Mouse (Mus musculus): Measurements from ENCODE around the gene Nacc2.
A peak's percentile ranks its signal among the peaks of the same experiment; 100 is the strongest.

Gene Nacc2

GRCm38 (mm10) chr2:26056226-26056625 lies 66.8 kb downstream of the Nacc2 start:
- DNase-seq (ENCODE audit: low spot score in 2 of 2), result no peak

- no peak for DNase-seq (ENCODE audit: low spot score in 2 of 2)
These were observed 67.3 kb downstream of the Nacc2 start for GRCm38 (mm10) chr2:26055747-26056102.

- DNase-seq (ENCODE audit: low spot score in 2 of 2), result peak; percentile 30 to 38
These were observed 67.8 kb downstream of the Nacc2 start for GRCm38 (mm10) chr2:26055046-26055746.

- DNase-seq (ENCODE audit: low spot score in 2 of 2), result no peak
These were observed 70.2 kb downstream of the Nacc2 start for GRCm38 (mm10) chr2:26052806-26053205.

- no peak for DNase-seq (ENCODE audit: low spot score in 2 of 2)
These were observed 74.2 kb downstream of the Nacc2 start for GRCm38 (mm10) chr2:26048816-26049215.

- DNase-seq (ENCODE audit: low spot score in 2 of 2), result no peak
These were observed 78.8 kb downstream of the Nacc2 start for GRCm38 (mm10) chr2:26044216-26044615.

GRCm38 (mm10) chr2:26042603-26043002 lies 80.4 kb downstream of the Nacc2 start:
- DNase-seq (ENCODE audit: low spot score in 2 of 2), result no peak

- no peak for DNase-seq (ENCODE audit: low spot score in 2 of 2)
These were observed 81.7 kb downstream of the Nacc2 start for GRCm38 (mm10) chr2:26041163-26041810.

- no peak for DNase-seq (ENCODE audit: low spot score in 2 of 2)
These were observed 83.1 kb downstream of the Nacc2 start for GRCm38 (mm10) chr2:26039951-26040350.

- no peak for DNase-seq (ENCODE audit: low spot score in 2 of 2)
These were observed 85.6 kb downstream of the Nacc2 start for GRCm38 (mm10) chr2:26037386-26037785.

- DNase-seq (ENCODE audit: low spot score in 2 of 2), result no peak
These were observed 88.5 kb downstream of the Nacc2 start for GRCm38 (mm10) chr2:26034344-26035050.

- no peak for DNase-seq (ENCODE audit: low spot score in 2 of 2)
These were observed 92.7 kb downstream of the Nacc2 start for GRCm38 (mm10) chr2:26030288-26030687.

GRCm38 (mm10) chr2:26024138-26025075 lies 98.6 kb downstream of the Nacc2 start:
- no peak for DNase-seq (ENCODE audit: low spot score in 2 of 2)

GRCm38 (mm10) chr2:26022626-26023025 lies 100.4 kb downstream of the Nacc2 start:
- DNase-seq (ENCODE audit: low spot score in 2 of 2), result no peak

GRCm38 (mm10) chr2:26022258-26022565 lies 100.8 kb downstream of the Nacc2 start:
- no peak for DNase-seq (ENCODE audit: low spot score in 2 of 2)

GRCm38 (mm10) chr2:26021561-26022257 lies 101.3 kb downstream of the Nacc2 start, which contains the start of gene Ubac1:
Gene Ubac1, minus strand, starts transcription at chr2:26021747.
- peak in 1 of 2 experiments; percentile 83 for DNase-seq (ENCODE audit: low spot score in 2 of 2)

- DNase-seq (ENCODE audit: low spot score in 2 of 2), result peak; percentile 14 to 70
These were observed 102.1 kb downstream of the Nacc2 start for GRCm38 (mm10) chr2:26020714-26021560.

- DNase-seq (ENCODE audit: low spot score in 2 of 2), result no peak
These were observed 103.1 kb downstream of the Nacc2 start for GRCm38 (mm10) chr2:26019923-26020322.

GRCm38 (mm10) chr2:26017326-26017725 lies 105.7 kb downstream of the Nacc2 start:
- no peak for DNase-seq (ENCODE audit: low spot score in 2 of 2)

- DNase-seq (ENCODE audit: low spot score in 2 of 2), result no peak
These were observed 109.3 kb downstream of the Nacc2 start for GRCm38 (mm10) chr2:26013674-26014073.

All from urinary bladder, adult 18-20 months (tissue).